Mouse (Mus musculus): ENCODE measurements around the gene Arhgap32. TPM values are rescaled to one million over a fixed set of nuclear protein-coding genes. Genes with fewer than 3 reads are reported as not detected.

Gene Arhgap32
- polyA plus RNA-seq, 1 experiment from 2014 or later, result 20.8 TPM

GRCm38 (mm10) chr9:32098425-32099155 lies 17.3 kb upstream of the Arhgap32 start:
- Histone ChIP-seq H3K27me3 (ENCODE audit: control insufficient read depth, insufficient read depth, low read length) (no peaks in the 10 kb centered on the region), H3K4me1 (ENCODE audit: control insufficient read depth, insufficient read depth, low read length) (no peaks in the 10 kb centered on the region; the same call in 1 of the 2 replicates), H3K36me3 (ENCODE audit: control insufficient read depth, insufficient read depth, low read length) (no peaks in the 10 kb centered on the region), H3K4me3 (ENCODE audit: low read depth, low read length) (no peak overlapping the region), H3K4me2 (ENCODE audit: low read depth, low read length) (no peak overlapping the region), H3K9me3 (ENCODE audit: control insufficient read depth, low read length) (no peaks in the 10 kb centered on the region), H3K9ac (replicated peaks; ENCODE audit: low read depth, low read length) (no peak overlapping the region), H3K27ac (ENCODE audit: low read depth, low read length) (no peak overlapping the region)
- WGBS, result 92% methylated on average over 9 of the region's 9 CpGs
- ATAC-seq (ENCODE audit: low read depth), result no peak

- H3K36me3 ChIP-seq (ENCODE audit: control insufficient read depth, insufficient read depth, low read length), result no peaks in the 10 kb centered on the region
- 87% methylated on average over 8 of the region's 8 CpGs for WGBS
- no peaks in the 10 kb centered on the region for H3K27me3 ChIP-seq (ENCODE audit: control insufficient read depth, insufficient read depth, low read length)
- ATAC-seq (ENCODE audit: low read depth), result no peak
- no peaks in the 10 kb centered on the region; the same call in 1 of the 2 replicates for H3K4me1 ChIP-seq (ENCODE audit: control insufficient read depth, insufficient read depth, low read length)
- no peak overlapping the region for H3K27ac ChIP-seq (ENCODE audit: low read depth, low read length)
- no peak overlapping the region for H3K4me3 ChIP-seq (ENCODE audit: low read depth, low read length)
- H3K4me2 ChIP-seq (ENCODE audit: low read depth, low read length), result no peak overlapping the region
- no peaks in the 10 kb centered on the region for H3K9me3 ChIP-seq (ENCODE audit: control insufficient read depth, low read length)
- H3K9ac ChIP-seq (replicated peaks; ENCODE audit: low read depth, low read length), result no peak overlapping the region
These were observed 15.4 kb upstream of the Arhgap32 start for GRCm38 (mm10) chr9:32100561-32100960.

DNA sequence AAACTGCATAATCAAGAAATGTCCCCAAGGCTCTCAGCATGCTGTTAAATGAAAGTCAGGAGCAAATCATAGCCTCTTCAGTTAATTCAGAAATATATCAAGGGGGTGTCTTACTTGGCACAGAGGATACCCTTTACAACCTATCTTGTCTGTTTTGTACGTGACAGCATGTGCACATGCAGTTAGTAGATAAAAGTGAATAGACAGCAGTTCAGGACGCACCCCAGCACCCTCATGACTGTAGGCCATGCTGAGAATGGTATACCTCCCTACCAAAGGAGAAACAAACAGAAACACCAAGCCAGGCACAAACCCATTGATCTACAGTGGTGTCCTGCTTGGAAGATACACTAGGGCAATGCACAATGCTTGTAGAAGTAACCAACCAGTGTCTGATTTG lies 14.4 kb upstream of the Arhgap32 start:
- no peak overlapping the region for H3K4me3 ChIP-seq (ENCODE audit: low read depth, low read length)
- no peaks in the 10 kb centered on the region for H3K27me3 ChIP-seq (ENCODE audit: control insufficient read depth, insufficient read depth, low read length)
- no peaks in the 10 kb centered on the region for H3K36me3 ChIP-seq (ENCODE audit: control insufficient read depth, insufficient read depth, low read length)
- H3K4me1 ChIP-seq (ENCODE audit: control insufficient read depth, insufficient read depth, low read length), result no peaks in the 10 kb centered on the region; the same call in 1 of the 2 replicates
- 67% methylated on average over 2 of the region's 2 CpGs for WGBS
- ATAC-seq (ENCODE audit: low read depth), result no peak
- H3K27ac ChIP-seq (ENCODE audit: low read depth, low read length), result no peak overlapping the region
- no peaks in the 10 kb centered on the region for H3K9me3 ChIP-seq (ENCODE audit: control insufficient read depth, low read length)
- H3K9ac ChIP-seq (replicated peaks; ENCODE audit: low read depth, low read length), result no peak overlapping the region
- H3K4me2 ChIP-seq (ENCODE audit: low read depth, low read length), result no peak overlapping the region

DNA sequence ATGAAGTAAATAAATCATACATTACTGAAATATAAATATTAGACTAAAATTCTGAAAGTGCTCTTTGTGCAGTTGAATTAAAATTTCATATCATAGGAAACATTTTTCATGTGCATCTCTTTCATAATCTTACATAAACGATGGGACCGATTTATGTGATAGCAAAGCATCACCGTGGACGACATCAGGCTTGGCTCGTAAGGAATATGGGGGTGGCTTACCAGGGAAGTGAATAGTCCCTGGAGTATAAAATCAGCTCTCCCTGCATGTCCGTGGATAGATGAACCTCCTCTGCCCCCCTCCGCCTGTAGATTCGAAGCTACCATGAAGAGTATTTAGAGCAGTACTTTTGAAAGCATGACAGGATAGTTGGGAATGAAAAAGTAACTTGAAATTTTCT lies 11.3 kb upstream of the Arhgap32 start:
- Histone ChIP-seq H3K27ac (ENCODE audit: low read depth, low read length) (no peak overlapping the region), H3K4me3 (ENCODE audit: low read depth, low read length) (no peak overlapping the region), H3K4me1 (ENCODE audit: control insufficient read depth, insufficient read depth, low read length) (no peaks in the 10 kb centered on the region), H3K9ac (replicated peaks; ENCODE audit: low read depth, low read length) (no peak overlapping the region), H3K27me3 (ENCODE audit: control insufficient read depth, insufficient read depth, low read length) (no peaks in the 10 kb centered on the region), H3K36me3 (ENCODE audit: control insufficient read depth, insufficient read depth, low read length) (no peaks in the 10 kb centered on the region), H3K4me2 (ENCODE audit: low read depth, low read length) (no peak overlapping the region), H3K9me3 (ENCODE audit: control insufficient read depth, low read length) (no peaks in the 10 kb centered on the region)
- 67% methylated on average over 8 of the region's 8 CpGs for WGBS
- no peak for ATAC-seq (ENCODE audit: low read depth)

- Histone ChIP-seq H3K4me1 (ENCODE audit: control insufficient read depth, insufficient read depth, low read length) (no peaks in the 10 kb centered on the region), H3K9me3 (ENCODE audit: control insufficient read depth, low read length) (no peaks in the 10 kb centered on the region), H3K36me3 (ENCODE audit: control insufficient read depth, insufficient read depth, low read length) (no peaks in the 10 kb centered on the region), H3K27me3 (ENCODE audit: control insufficient read depth, insufficient read depth, low read length) (no peaks in the 10 kb centered on the region), H3K4me3 (ENCODE audit: low read depth, low read length) (no peak overlapping the region), H3K27ac (ENCODE audit: low read depth, low read length) (no peak overlapping the region), H3K9ac (replicated peaks; ENCODE audit: low read depth, low read length) (no peak overlapping the region), H3K4me2 (ENCODE audit: low read depth, low read length) (no peak overlapping the region)
- no peak for ATAC-seq (ENCODE audit: low read depth)
- WGBS, result 82% methylated on average over 2 of the region's 2 CpGs
These were observed 5.6 kb upstream of the Arhgap32 start for GRCm38 (mm10) chr9:32110376-32110775.

DNA sequence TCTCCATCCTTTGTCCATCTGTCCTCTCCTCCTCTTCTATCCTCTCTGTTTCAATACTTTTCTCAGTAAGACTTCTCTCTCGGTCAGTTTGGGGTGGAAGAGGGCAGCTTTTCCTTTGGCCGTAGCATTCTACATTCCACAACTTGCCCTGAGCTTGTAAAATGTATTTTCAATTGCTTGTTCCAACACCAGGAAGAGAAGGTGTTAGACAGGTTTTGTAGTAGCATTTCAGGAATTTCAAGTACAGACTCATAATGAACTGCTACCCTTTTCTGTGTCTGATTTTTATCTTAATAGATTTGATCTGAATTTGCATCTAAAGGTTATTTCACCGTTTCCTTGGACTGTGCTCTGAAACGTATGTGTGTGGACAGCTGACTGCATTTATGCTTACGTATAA lies 336 bp downstream of the Arhgap32 start:
- no peaks in the 10 kb centered on the region for H3K4me1 ChIP-seq (ENCODE audit: control insufficient read depth, insufficient read depth, low read length)
- H3K9ac ChIP-seq (replicated peaks; ENCODE audit: low read depth, low read length), result no peak overlapping the region
- H3K27me3 ChIP-seq (ENCODE audit: control insufficient read depth, insufficient read depth, low read length), result no peaks in the 10 kb centered on the region
- H3K27ac ChIP-seq (ENCODE audit: low read depth, low read length), result no peak overlapping the region
- ATAC-seq (ENCODE audit: low read depth), result no peak
- no peak overlapping the region for H3K4me2 ChIP-seq (ENCODE audit: low read depth, low read length)
- no peaks in the 10 kb centered on the region for H3K36me3 ChIP-seq (ENCODE audit: control insufficient read depth, insufficient read depth, low read length)
- no peaks in the 10 kb centered on the region for H3K9me3 ChIP-seq (ENCODE audit: control insufficient read depth, low read length)
- WGBS, result 91% methylated on average over 5 of the region's 5 CpGs
- no peak overlapping the region for H3K4me3 ChIP-seq (ENCODE audit: low read depth, low read length)

- no peak overlapping the region for H3K4me2 ChIP-seq (ENCODE audit: low read depth, low read length)
- H3K27ac ChIP-seq (ENCODE audit: low read depth, low read length), result no peak overlapping the region
- no peaks in the 10 kb centered on the region for H3K36me3 ChIP-seq (ENCODE audit: control insufficient read depth, insufficient read depth, low read length)
- no peak overlapping the region for H3K9ac ChIP-seq (replicated peaks; ENCODE audit: low read depth, low read length)
- H3K27me3 ChIP-seq (ENCODE audit: control insufficient read depth, insufficient read depth, low read length), result no peaks in the 10 kb centered on the region
- no peak overlapping the region for H3K4me3 ChIP-seq (ENCODE audit: low read depth, low read length)
- no peaks in the 10 kb centered on the region for H3K4me1 ChIP-seq (ENCODE audit: control insufficient read depth, insufficient read depth, low read length)
- 72% methylated on average over 4 of the region's 4 CpGs for WGBS
- no peak for ATAC-seq (ENCODE audit: low read depth)
- no peaks in the 10 kb centered on the region for H3K9me3 ChIP-seq (ENCODE audit: control insufficient read depth, low read length)
These were observed 1.9 kb downstream of the Arhgap32 start for GRCm38 (mm10) chr9:32117876-32118275.

GRCm38 (mm10) chr9:32118433-32118832 lies 2.5 kb downstream of the Arhgap32 start:
- H3K4me2 ChIP-seq (ENCODE audit: low read depth, low read length), result no peak overlapping the region
- H3K4me1 ChIP-seq (ENCODE audit: control insufficient read depth, insufficient read depth, low read length), result no peaks in the 10 kb centered on the region
- no peak overlapping the region for H3K4me3 ChIP-seq (ENCODE audit: low read depth, low read length)
- no peak for ATAC-seq (ENCODE audit: low read depth)
- no peaks in the 10 kb centered on the region for H3K27me3 ChIP-seq (ENCODE audit: control insufficient read depth, insufficient read depth, low read length)
- H3K9ac ChIP-seq (replicated peaks; ENCODE audit: low read depth, low read length), result no peak overlapping the region
- H3K27ac ChIP-seq (ENCODE audit: low read depth, low read length), result no peak overlapping the region
- H3K9me3 ChIP-seq (ENCODE audit: control insufficient read depth, low read length), result no peaks in the 10 kb centered on the region
- no peaks in the 10 kb centered on the region for H3K36me3 ChIP-seq (ENCODE audit: control insufficient read depth, insufficient read depth, low read length)

DNA sequence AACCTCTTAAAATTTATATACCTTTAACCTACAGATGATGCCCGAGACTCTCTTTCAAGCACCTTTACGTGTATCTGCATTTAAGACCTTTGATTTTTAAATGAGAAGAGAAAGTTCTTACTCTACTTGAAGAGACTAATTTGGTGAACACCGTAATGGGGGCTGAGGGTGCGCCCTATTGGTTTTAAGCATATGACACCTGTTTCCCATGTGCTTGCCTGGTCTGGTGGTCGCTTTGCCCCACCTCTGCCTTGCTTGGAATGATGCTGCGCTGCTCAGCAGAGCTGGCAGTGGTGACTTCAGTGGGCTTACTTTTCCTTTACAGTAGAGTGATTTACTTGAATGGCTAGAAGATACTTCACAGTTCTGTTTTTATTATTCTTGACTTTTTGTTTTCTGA lies 3.6 kb downstream of the Arhgap32 start:
- Histone ChIP-seq H3K4me1 (ENCODE audit: control insufficient read depth, insufficient read depth, low read length) (no peaks in the 10 kb centered on the region), H3K9me3 (ENCODE audit: control insufficient read depth, low read length) (no peaks in the 10 kb centered on the region), H3K4me2 (ENCODE audit: low read depth, low read length) (no peak overlapping the region), H3K4me3 (ENCODE audit: low read depth, low read length) (no peak overlapping the region), H3K36me3 (ENCODE audit: control insufficient read depth, insufficient read depth, low read length) (no peaks in the 10 kb centered on the region), H3K9ac (replicated peaks; ENCODE audit: low read depth, low read length) (no peak overlapping the region), H3K27ac (ENCODE audit: low read depth, low read length) (no peak overlapping the region), H3K27me3 (ENCODE audit: control insufficient read depth, insufficient read depth, low read length) (no peaks in the 10 kb centered on the region)
- 97% methylated on average over 6 of the region's 6 CpGs for WGBS
- no peak for ATAC-seq (ENCODE audit: low read depth)
